Mouse (Mus musculus): ENCODE results near the gene Ntn4.

Ntn4 gene

GRCm38 (mm10) chr10:93640521-93640952 is at the start of gene Ntn4:
Gene Ntn4, plus strand, starts transcription at chr10:93640681.
- no peak for DNase-seq (ENCODE audit: low read depth, low spot score)

DNA sequence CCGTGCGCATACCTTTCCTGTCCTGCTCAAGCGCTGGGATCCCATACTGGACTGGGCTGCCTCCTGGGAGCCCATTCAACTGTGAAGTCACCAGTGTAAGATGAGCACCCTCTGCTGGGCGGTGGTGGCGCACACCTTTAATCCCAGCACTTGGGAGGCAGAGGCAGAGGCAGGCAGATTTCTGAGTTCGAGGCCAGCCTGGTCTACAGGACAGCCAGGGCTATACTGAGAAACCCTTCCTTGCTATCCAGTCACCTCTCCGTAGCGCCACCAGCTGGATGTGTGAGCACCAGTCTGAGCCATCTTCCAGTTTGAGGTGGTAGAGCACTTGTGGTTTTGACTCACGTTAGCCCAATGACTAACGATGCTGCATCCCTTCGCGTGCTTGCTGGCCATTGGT is 48.0 kb upstream of the Ntn4 start:
- DNase-seq (ENCODE audit: low read depth, low spot score) = no peak

DNA sequence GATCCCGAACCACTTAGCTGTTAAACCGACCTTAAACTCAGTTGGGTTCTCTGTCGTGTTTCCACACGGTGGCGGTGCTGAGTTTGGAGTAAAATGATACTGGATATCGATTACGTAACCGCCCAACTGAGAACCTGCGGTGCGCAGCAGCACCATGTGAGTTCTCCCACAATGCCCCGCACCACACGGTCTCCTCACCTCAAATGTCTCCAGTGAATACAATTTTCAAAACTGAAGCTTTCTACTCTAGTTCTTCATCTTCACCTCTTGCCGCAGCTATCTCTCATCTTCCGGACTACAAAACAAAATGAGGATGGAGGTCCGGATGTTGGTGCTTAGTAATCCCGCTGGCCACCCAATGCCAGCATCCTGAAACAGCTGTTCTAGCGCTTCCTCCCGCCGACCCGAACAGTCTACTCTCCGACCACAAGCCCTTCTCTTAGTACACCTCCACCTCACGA is 46.4 kb upstream of the Ntn4 start:
- peak; percentile 65 for DNase-seq (ENCODE audit: low read depth, low spot score)

- no peak for DNase-seq (ENCODE audit: low read depth, low spot score)
These were observed 44.6 kb upstream of the Ntn4 start for GRCm38 (mm10) chr10:93595831-93596230.

GRCm38 (mm10) chr10:93596641-93597040 is 43.8 kb upstream of the Ntn4 start:
- no peak for DNase-seq (ENCODE audit: low read depth, low spot score)

GRCm38 (mm10) chr10:93602309-93602708 is 38.2 kb upstream of the Ntn4 start:
- no peak for DNase-seq (ENCODE audit: low read depth, low spot score)

DNA sequence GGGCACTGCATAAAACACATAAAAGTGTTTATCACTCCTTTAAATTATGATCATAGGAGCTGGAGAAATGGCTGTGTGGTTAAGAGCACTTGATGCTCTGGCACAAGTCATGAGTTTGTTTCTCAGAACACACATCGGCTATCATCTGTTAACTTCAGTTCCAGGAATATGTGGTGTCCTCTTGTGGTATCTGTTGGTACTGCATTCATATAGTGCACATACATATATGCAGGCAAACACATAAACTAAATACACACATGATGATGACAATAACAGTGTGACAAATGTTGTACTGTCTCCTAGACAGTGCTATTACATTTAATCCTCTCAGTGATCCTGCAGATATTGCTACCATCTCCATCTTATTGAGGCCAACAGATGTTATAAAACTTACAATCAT is 37.2 kb upstream of the Ntn4 start:
- DNase-seq (ENCODE audit: low read depth, low spot score) = no peak

- no peak for DNase-seq (ENCODE audit: low read depth, low spot score)
These were observed 34.2 kb upstream of the Ntn4 start for GRCm38 (mm10) chr10:93606326-93606725.

DNA sequence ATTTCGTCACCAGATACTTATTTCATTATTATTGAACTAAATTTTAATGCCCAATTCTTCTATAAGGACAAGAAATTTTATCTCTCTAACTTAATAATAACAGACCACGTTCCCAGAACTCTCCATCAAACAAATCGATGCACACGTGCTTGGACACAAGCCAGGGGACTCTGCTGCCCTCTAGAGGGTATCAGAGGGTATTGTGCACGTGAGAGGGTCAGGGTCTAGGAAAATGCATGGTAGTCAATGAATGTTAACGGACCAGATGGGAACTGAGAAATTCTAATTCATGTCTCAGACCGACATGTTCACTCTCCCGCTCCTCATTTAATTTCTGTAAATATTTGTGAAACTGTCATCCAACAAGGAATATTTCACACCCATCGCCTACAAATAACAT is 32.4 kb upstream of the Ntn4 start:
- peak; percentile 26 for DNase-seq (ENCODE audit: low read depth, low spot score)

DNA sequence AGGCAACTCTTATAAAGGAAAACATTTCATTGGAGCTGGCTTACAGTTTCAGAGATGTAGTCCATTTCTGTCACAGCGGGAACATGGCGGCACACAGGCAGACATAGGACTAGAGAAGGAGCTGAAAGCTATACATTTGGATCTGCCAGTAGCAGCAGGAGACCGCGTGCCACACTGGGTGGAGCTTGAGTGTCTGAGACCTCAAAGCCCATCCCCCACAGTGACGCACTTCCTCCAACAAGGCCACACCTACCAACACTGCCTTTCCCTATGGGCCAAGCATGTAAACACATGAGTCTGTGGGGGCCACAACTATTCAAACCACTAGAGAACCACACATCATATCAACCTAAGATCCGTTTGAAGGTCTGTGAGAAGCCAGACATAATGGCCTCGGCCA is 31.2 kb upstream of the Ntn4 start:
- DNase-seq (ENCODE audit: low read depth, low spot score) = no peak

DNA sequence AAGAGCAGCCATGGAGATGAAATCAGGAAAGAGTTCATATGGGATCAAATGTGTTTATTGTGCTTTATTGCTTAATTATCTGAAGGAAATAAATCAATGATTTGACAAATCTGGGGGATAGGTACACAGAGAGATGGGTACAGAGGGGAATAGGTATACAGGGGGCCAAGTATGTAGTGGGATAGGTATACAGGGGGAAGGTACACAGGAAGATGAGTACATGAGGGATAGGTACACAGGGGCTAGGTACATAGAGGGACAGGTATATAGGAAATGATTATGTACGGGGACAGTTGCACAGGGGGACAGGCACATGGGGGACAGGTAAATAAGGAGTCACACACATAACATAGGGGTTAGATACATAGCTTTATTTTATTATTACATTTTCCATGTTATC is 29.6 kb upstream of the Ntn4 start:
- no peak for DNase-seq (ENCODE audit: low read depth, low spot score)

DNA sequence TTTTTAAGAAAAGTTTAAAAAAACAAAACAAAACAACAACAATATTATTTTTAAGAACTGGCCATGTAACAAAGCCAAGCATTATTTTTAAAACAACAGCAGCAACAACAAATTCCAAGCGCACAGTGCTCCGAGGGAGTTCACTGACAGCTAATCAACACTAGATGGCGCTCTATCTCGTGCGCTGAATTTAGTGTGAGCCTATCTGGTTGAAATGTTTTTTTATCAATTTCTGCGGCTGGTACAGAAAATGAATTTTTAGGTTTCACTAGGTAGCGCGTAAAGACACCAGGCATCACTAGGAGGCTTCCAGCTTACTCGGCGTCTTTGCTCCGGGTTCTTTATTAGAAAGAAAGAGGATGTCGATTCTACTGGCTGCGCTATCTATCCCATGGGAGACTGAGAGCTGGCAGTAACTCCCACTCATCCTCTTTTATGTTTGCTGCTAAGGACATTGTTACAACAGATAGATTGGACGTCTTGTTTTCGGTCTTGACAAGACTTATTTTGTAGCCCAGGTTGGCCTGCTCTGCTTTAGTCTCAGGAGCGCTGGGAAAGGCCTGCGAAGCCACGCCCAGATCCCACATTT is 29.0 kb upstream of the Ntn4 start:
- no peak for DNase-seq (ENCODE audit: low read depth, low spot score)

DNA sequence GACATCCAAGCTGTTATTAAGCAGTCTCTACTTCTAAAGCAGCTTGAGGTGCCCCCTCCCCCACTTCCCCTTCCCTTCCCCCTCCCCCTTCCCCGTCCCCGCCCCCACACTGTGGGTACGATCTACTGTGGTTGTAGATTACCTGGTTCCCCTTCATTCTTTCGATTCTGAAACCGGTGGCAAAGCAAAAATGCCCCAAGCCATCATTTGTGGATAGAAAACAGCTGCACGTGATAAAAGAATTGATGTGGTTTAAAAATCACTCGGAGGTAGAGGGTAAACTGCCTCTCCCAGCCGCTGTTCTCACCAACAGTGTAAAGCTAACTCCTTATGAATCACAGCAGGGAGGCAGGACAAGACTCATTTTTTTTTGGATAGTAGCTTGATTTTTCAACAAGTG is 25.6 kb upstream of the Ntn4 start:
- DNase-seq (ENCODE audit: low read depth, low spot score) = no peak

GRCm38 (mm10) chr10:93620438-93621179 is 19.9 kb upstream of the Ntn4 start:
- no peak for DNase-seq (ENCODE audit: low read depth, low spot score)

GRCm38 (mm10) chr10:93623725-93624124 is 16.8 kb upstream of the Ntn4 start:
- no peak for DNase-seq (ENCODE audit: low read depth, low spot score)

- no peak for DNase-seq (ENCODE audit: low read depth, low spot score)
These were observed 16.3 kb upstream of the Ntn4 start for GRCm38 (mm10) chr10:93624151-93624550.

DNA sequence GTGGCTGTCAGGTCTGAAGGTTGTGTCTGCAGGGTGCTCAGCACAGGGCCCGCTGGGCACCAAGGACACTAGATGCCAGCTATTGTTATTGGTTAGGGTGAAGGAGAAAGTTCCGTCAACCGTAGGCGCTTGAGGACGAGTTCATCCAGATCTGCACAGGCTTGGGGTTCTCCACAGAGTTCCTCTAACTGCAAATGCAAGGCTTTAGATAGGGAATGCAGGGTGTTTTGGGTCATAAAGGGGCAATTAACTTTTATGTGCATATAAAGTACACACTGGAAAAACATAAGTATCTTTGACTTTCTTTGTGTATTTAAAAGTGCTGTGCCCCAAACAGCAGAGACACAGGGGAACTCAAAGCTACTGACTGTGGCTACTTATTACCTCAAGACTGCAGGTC is 10.2 kb upstream of the Ntn4 start:
- no peak for DNase-seq (ENCODE audit: low read depth, low spot score)

DNA sequence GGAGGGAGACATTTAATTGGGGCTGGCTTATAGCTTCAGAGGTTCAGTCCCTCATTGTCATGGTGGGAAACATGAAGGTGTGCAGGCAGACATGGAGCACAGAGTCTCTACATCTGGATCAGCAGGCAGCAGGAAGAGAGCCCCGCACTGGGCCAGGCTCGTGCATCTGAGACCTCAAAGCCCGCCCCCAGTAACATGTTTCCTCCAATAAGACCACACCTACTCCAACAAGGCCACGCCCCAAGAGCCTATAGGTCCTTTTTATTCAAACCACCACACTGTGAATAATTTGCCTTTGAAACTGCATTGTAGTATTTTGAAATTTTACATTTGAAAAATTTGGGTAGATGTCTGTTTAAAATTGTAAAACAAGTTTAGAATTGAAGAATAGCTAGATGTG is 8.4 kb upstream of the Ntn4 start:
- no peak for DNase-seq (ENCODE audit: low read depth, low spot score)

DNA sequence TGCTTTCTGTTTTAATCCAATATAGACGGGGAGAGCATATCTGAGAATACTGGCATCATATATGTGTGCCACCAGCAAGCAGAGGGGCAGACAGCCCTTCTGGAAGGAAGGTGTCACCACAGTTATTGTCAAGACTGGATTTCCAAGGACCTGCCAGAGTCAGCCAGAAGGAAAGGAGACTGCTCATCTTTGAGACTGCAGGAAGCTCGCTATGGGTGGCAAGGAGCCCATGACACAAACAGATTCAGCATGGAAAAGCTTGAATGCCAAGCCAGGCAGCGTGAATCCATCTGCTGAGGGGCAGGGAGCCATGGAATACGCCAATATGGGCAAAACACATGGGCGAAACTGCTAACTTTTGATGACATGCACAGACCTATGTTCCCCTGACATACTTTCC is 6.9 kb upstream of the Ntn4 start:
- no peak for DNase-seq (ENCODE audit: low read depth, low spot score)

DNA sequence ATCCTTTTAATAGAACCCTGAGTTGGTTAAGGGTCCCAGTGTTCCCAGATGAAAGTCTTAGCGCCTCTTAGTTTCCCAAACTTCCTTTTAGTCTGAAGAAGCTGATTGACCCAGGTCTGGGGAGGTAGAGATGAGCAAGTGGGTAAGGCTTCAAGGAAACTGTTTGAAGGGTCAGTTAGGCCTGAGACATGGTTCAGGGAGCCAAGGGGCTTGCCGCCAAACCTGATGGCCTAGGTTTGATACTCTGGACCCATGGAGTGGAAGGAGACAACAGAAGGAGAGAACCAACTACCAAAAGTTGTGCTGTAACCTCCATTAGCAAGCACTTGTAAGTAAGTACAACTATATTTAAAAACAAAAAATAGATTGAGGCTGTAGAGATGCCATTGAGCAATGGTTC is 6.5 kb upstream of the Ntn4 start:
- DNase-seq (ENCODE audit: low read depth, low spot score) = no peak

GRCm38 (mm10) chr10:93635941-93636340 is 4.5 kb upstream of the Ntn4 start:
- no peak for DNase-seq (ENCODE audit: low read depth, low spot score)

DNA sequence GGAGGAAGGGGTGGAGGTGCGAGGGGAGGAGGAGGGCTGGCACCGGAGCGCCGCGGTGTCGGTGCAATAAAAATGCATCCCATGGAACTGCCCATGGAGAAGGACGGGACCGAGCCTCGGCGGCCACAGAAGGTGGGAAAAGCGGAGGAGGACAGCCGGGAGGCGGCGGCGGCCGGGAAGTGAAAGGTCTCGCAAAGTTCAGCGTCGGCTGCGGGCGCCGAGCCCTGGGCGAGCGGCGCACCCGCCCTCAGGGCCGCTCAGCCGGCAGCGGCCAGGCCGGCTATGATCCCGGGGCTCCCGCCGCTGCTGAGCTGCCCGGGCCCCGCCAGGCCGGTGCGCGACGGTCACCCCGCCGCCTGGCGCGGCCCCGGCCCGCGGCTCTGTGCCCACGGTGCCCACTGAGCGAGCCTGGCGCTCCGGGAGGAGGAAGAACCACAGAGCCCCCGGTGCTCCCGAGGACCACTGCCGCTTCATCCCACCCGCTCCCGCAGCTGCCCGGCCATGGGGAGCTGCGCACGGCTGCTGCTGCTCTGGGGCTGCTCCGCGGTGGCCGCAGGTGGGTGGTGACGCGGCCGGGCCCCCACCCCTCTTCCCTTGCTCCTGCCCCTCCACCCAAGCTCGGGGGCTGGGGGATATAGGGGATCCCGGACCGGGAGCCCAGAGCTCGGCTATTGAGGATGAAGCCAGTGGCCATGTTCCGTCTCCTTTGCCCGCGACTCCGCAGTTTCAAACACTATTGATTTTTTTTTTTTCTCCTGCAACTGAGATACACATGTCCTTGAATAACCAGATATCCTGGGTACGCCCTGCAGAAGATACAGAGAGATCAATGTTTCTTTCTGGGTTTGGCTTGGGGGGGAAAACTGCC is 706 bp downstream of the Ntn4 start:
- no peak for DNase-seq (ENCODE audit: low read depth, low spot score)
